Mouse (Mus musculus) erythroblast, embryonic 14.5 days (primary cell): ENCODE measurements around the gene Nbas.

Source experiments
- GATA1 ChIP-seq: IDR thresholded peaks from 2 replicates; pipeline ENCODE4 v1.6.1; 2012; ENCODE audit warnings: low read length, inconsistent platforms, mixed read lengths
- TAL1 ChIP-seq: IDR thresholded peaks from 3 replicates; pipeline ENCODE4 v1.6.1; 2012; ENCODE audit warnings: low read length, inconsistent platforms, mixed read lengths

- TF ChIP-seq GATA1 (no peak), TAL1 (no peak)
Observed at GRCm38 (mm10) chr12:13575158-13575557, 306.2 kb downstream of the Nbas start.
